Mouse (Mus musculus) testis, adult 2 months (tissue): ENCODE data around the gene Spa17.

Source experiments
- CTCF ChIP-seq: fragments of 200-500 bp; IDR thresholded peaks from 2 replicates; pipeline ENCODE4 v1.5.1; 2012; ENCODE audit warnings: low read depth, mild to moderate bottlenecking, inconsistent platforms, low read length, moderate library complexity; ENCODE audit not compliant: control insufficient read depth, insufficient read depth, insufficient replicate concordance
- POLR2A ChIP-seq: fragments of 200-500 bp; IDR thresholded peaks from 2 replicates; pipeline ENCODE4 v1.6.1; 2012; ENCODE audit warnings: low read depth, mild to moderate bottlenecking, inconsistent platforms, low read length, moderate library complexity; ENCODE audit not compliant: control insufficient read depth

DNA sequence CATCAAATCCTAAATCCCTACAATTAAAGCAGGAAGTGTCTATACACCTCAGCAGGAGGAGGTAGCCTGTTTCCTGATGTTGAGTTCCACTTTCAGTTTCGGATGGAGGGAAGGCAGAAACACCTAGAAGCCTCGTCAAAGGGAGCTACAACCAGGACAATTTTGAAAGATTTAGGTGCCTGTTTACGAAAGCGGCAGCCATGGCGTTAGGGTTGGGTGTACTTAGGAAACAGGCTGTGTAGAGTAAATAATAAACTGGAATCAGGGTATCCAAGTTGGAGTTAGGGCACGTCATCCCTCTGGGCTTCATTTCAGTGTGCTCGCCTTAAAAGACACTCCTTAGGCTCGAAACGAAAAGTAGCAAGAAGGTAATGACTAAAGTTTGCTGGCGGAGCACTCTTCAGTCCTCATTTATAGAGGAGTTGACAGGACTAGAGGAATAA, 42.9 kb upstream of the Spa17 start:
- no peak for TF ChIP-seq POLR2A
- no peak for TF ChIP-seq CTCF
